Mouse (Mus musculus): ENCODE data around the gene Ms4a14.

DNA sequence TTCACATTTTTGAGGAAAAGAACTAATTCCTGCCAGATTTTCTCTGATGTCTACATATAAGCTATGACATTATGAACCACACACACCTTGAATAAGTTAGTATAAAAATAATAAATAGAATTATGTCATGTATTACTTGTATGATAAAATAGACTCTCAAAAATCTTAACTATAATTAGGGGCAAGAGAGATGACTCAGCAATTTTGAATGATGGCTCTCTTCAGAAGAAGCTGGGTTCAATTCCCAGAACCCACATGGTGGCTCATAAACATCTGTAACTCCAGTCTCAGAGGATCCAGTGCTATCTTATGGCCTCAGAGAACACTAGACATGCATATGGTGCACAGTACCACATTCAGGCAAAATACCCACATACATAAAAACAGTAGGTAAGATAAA lies 5.4 kb downstream of the Ms4a14 start:
- no peak for TF ChIP-seq POLR2A (IDR thresholded peaks at IDR 0.05; ENCODE audit: insufficient read length, low read depth)
- TF ChIP-seq MAX (IDR thresholded peaks at IDR 0.05; ENCODE audit: low read depth), result no peak
- no peak for TF ChIP-seq MYOG (IDR thresholded peaks at IDR 0.05; ENCODE audit: control insufficient read depth in 1 of 3, insufficient read depth in 1 of 3, insufficient read length in 2 of 3, low read depth in 2 of 3)
- no peak for TF ChIP-seq TCF12 (IDR thresholded peaks at IDR 0.05; ENCODE audit: insufficient read depth, poor library complexity, severe bottlenecking)
- no peak for TF ChIP-seq E2F4 (IDR thresholded peaks at IDR 0.05; ENCODE audit: insufficient read depth)
- TF ChIP-seq SRF (IDR thresholded peaks at IDR 0.05; ENCODE audit: control insufficient read depth, insufficient read length, low read depth), result no peak
- no peak for TF ChIP-seq REST (IDR thresholded peaks at IDR 0.05; ENCODE audit: insufficient read depth, insufficient read length)

All from myocyte (in vitro differentiated cells).